Mouse (Mus musculus): ENCODE results near the gene Sim2.

GRCm38 (mm10) chr16:94162000-94162399 lies 77.3 kb downstream of the Sim2 start:
- no peak for TF ChIP-seq CTCF (IDR thresholded peaks at IDR 0.05; ENCODE audit: low read depth)
- TF ChIP-seq EP300 (IDR thresholded peaks at IDR 0.05; ENCODE audit: low read depth) = no peak

Measured in liver, postnatal 0 days (tissue).